Mouse (Mus musculus) ES-Bruce4 (cell line): Measurements from ENCODE around the gene Fxyd5. TPM values are rescaled to one million over a fixed set of nuclear protein-coding genes. Genes with fewer than 3 reads are reported as not detected.

Experiments used
- H3K27ac ChIP-seq: 2 replicates; pipeline ENCODE4 v1.5.1; 2012; ENCODE audit warnings: low read length, inconsistent platforms; ENCODE audit not compliant: insufficient read depth
- H3K27me3 ChIP-seq: 2 replicates; pipeline ENCODE4 v1.6.1; 2012; ENCODE audit warnings: mild to moderate bottlenecking, low read length, inconsistent platforms; ENCODE audit not compliant: control insufficient read depth, poor library complexity, insufficient read depth, severe bottlenecking
- H3K36me3 ChIP-seq: 2 replicates; pipeline ENCODE4 v1.6.1; 2012; ENCODE audit warnings: inconsistent platforms, mild to moderate bottlenecking, low read length, moderate library complexity; ENCODE audit not compliant: control insufficient read depth, poor library complexity, insufficient read depth, severe bottlenecking
- H3K4me1 ChIP-seq: one replicate; pipeline ENCODE4 v1.8.1; 2011; ENCODE audit warnings: low read length; ENCODE audit not compliant: control insufficient read depth, insufficient read depth
- H3K4me3 ChIP-seq: 2 replicates; pipeline ENCODE4 v1.5.1; 2011; ENCODE audit warnings: low read depth, mild to moderate bottlenecking, low read length
- H3K9ac ChIP-seq: 2 replicates; pipeline ENCODE4 v1.6.1; 2012; ENCODE audit warnings: low read depth, mild to moderate bottlenecking, inconsistent platforms; ENCODE audit not compliant: poor library complexity, severe bottlenecking
- H3K9me3 ChIP-seq: replicated peaks from 2 replicates; pipeline ENCODE4 v1.6.1; 2012; ENCODE audit warnings: mild to moderate bottlenecking, low read length, inconsistent platforms; ENCODE audit not compliant: control insufficient read depth, poor library complexity, insufficient read depth, severe bottlenecking
- CTCF ChIP-seq: IDR thresholded peaks from one replicate; pipeline ENCODE4 v1.8.1; 2011; ENCODE audit warnings: low read depth, low read length
- EP300 ChIP-seq: IDR thresholded peaks from 2 replicates; pipeline ENCODE4 v1.6.1; 2011; ENCODE audit warnings: low read depth, low read length; ENCODE audit not compliant: insufficient read depth
- POLR2A ChIP-seq: IDR thresholded peaks from one replicate; pipeline ENCODE4 v1.8.1; 2011; ENCODE audit warnings: low read length; ENCODE audit not compliant: insufficient read depth
- polyA plus RNA-seq: library from polyadenylated mRNA; stranded (reverse); fragments of >200 nt; gene quantifications from 2 replicates; pipeline ENCODE4 v1.2.4, GENCODE M21; 2011; ENCODE audit warnings: low read depth; ENCODE audit not compliant: missing spikeins, insufficient read depth, insufficient read length

The Fxyd5 gene
- polyA plus RNA-seq, 1 experiment, result 6.0 TPM

DNA sequence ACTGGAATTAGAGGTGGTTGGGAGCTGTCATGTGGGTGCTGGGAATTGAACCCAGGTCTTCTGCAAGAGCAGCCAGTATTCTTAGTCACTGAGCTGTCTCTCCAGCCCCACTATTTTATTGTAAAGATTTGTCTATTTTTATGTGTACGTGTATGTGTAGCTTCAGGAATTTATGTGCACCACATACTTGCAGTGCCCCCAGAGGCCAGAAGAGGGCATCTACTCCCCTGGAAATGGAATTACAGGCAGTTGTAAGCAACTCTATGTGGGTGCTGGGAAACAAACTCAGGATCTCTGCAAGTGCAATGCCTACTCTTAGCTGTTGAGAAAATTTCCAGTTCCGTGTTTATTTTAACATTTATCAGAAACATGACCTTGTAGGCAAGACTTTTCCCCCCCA is 45.8 kb downstream of the Fxyd5 start:
- H3K4me3 ChIP-seq, result no peak overlapping the region
- H3K4me1 ChIP-seq, result no peaks in the 10 kb centered on the region
- H3K9me3 ChIP-seq, result no peaks in the 10 kb centered on the region
- no peak overlapping the region for H3K27ac ChIP-seq
- TF ChIP-seq CTCF (no peak), EP300 (no peak)
- no peaks in the 10 kb centered on the region for H3K36me3 ChIP-seq
- no peak overlapping the region for H3K9ac ChIP-seq
- H3K27me3 ChIP-seq, result no peaks in the 10 kb centered on the region

DNA sequence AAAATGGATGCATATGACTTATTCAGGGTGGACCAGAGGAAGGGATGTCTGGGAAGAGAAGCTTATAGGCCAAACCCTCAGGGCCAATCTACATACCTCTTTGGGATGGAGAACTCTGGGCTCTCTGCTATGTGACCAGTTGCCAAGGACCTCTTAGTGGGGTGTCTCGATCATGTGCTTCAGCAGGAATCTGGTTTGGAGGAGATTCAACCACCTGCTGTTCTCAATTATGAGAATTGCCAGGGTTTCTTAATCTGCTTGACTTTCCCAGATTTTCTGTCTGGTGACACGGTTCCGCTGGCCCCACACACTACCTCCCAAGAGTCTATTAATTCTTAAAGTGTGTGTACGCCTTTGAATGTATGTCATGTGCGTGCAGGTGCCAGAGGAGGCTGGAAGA is 48.3 kb downstream of the Fxyd5 start:
- H3K4me1 ChIP-seq, result no peaks in the 10 kb centered on the region
- no peak overlapping the region for H3K9ac ChIP-seq
- H3K27ac ChIP-seq, result no peak overlapping the region
- H3K27me3 ChIP-seq, result no peaks in the 10 kb centered on the region
- H3K36me3 ChIP-seq, result no peaks in the 10 kb centered on the region
- TF ChIP-seq CTCF (no peak), EP300 (no peak), POLR2A (no peak)
- no peak overlapping the region for H3K4me3 ChIP-seq
- H3K9me3 ChIP-seq, result no peaks in the 10 kb centered on the region

DNA sequence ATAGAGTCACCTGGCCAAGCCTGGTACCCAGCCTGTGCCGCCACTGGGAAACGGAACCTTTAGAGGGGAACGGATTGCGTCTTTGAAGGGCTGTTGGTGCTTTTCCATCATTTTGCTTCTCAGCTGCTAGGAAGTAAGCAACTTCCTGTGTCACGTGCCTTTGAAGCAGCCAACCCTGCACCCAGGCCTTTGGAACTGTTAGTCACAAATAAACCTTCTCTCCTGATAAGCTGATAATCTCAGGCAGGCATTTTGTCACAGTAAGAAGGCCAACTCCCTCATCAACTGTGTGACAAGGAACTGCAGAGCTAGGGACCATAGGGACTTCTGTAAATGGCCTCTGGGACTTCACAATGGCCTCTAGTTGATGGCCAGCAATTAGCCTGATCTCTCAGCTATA is 50.1 kb downstream of the Fxyd5 start:
- H3K4me3 ChIP-seq, result no peak overlapping the region
- H3K27ac ChIP-seq, result no peak overlapping the region
- no peaks in the 10 kb centered on the region for H3K4me1 ChIP-seq
- H3K36me3 ChIP-seq, result no peaks in the 10 kb centered on the region
- no peaks in the 10 kb centered on the region for H3K27me3 ChIP-seq
- TF ChIP-seq POLR2A (no peak), CTCF (no peak), EP300 (no peak)
- H3K9me3 ChIP-seq, result no peaks in the 10 kb centered on the region
- H3K9ac ChIP-seq, result no peak overlapping the region

DNA sequence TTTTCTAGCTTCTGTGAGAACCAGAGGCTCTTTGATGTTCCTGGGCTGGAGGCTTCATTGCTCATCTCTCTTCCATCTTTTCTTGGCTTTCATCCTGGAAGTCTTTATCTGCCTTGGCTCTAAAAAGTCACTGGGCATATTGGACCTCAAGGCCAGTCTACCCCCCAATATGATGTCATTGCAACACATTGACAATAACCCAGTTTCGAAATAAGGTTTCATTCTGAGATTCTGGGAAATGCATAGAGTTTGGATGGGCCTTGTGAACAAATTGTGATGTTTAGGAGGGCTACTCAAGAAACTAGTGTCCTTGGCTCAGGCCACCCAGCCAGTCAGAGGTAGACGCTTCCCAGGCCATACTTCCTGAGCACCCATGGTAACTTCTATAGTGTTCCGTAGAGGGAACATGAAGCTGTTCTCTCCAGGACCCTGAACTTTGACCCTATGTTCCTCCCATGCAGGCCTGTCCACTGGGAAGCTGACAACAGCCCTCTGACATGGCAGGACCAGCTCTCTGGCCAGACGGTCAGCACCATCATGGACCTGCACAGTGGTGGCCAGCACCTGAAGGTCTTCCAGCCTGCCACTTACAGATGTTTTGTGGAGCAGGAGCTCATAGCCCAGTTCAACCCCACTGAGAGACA is 53.6 kb downstream of the Fxyd5 start:
- H3K27me3 ChIP-seq, result no peaks in the 10 kb centered on the region
- H3K9me3 ChIP-seq, result no peaks in the 10 kb centered on the region
- no peak overlapping the region for H3K4me3 ChIP-seq
- H3K9ac ChIP-seq, result no peak overlapping the region
- H3K27ac ChIP-seq, result no peak overlapping the region
- no peaks in the 10 kb centered on the region for H3K4me1 ChIP-seq
- TF ChIP-seq CTCF (no peak), EP300 (no peak), POLR2A (no peak)
- H3K36me3 ChIP-seq, result no peaks in the 10 kb centered on the region

DNA sequence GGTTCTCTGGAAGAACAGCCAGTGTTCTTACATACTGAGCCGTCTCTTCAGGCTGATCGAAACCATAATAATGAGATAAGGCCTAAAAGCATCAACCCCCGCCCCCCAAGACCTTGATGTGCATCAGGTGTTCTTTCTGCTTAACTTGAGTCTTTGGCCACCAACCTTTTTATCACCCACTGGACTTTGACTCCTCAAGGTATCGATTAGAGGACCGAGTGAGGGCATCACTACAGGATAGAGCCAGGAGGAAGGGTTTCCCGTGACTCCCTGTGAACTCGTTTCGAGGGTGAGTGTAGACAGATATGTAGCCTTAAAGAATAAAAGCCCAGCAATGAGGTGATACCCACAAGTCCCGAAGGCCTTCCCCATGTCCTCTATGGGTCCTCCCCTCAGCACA is 56.9 kb downstream of the Fxyd5 start:
- Histone ChIP-seq H3K36me3 (no peaks in the 10 kb centered on the region), H3K4me1 (no peaks in the 10 kb centered on the region), H3K27ac (no peak overlapping the region), H3K27me3 (no peaks in the 10 kb centered on the region), H3K9ac (no peak overlapping the region), H3K9me3 (no peaks in the 10 kb centered on the region), H3K4me3 (no peak overlapping the region)
- no peak for TF ChIP-seq CTCF
- no peak for TF ChIP-seq EP300
- TF ChIP-seq POLR2A, result no peak

Other genes with a start within 250 kb of the Fxyd5 start
- gene Ffar2, start 218.7 kb downstream of the Fxyd5 start, polyA plus RNA-seq, result not detected in 2 replicates
- not detected in 2 replicates for gene Ffar3, start 186.3 kb downstream of the Fxyd5 start, polyA plus RNA-seq
- not detected in 2 replicates for gene Ffar1, start 180.9 kb downstream of the Fxyd5 start, polyA plus RNA-seq
- gene Cd22, start 162.1 kb downstream of the Fxyd5 start, polyA plus RNA-seq, result not detected in 2 replicates
- gene Mag, start 127.6 kb downstream of the Fxyd5 start, polyA plus RNA-seq, result 0.85 TPM in 1 of 2 replicates, not detected in the other
- not detected in 2 replicates for gene Hamp2, start 117.8 kb downstream of the Fxyd5 start, polyA plus RNA-seq
- gene Hamp, start 98.4 kb downstream of the Fxyd5 start, polyA plus RNA-seq, result not detected in 2 replicates
- 62.7 and 71.4 TPM in 2 replicates for gene Usf2, start 85.7 kb downstream of the Fxyd5 start, polyA plus RNA-seq
- 39.1 and 42.9 TPM in 2 replicates for gene Lsr, start 69.0 kb downstream of the Fxyd5 start, polyA plus RNA-seq
- 3.4 and 3.5 TPM in 2 replicates for gene Fam187b, start 68.7 kb downstream of the Fxyd5 start, polyA plus RNA-seq
- not detected in 2 replicates for gene Fxyd7, start 9.0 kb upstream of the Fxyd5 start, polyA plus RNA-seq
- 2.1 TPM in 2 replicates for gene Fxyd1, start 14.7 kb upstream of the Fxyd5 start, polyA plus RNA-seq
- gene Lgi4, start 16.9 kb upstream of the Fxyd5 start, polyA plus RNA-seq, result 0.88 TPM in 1 of 2 replicates, not detected in the other
- 1.9 TPM in 1 of 2 replicates, not detected in the other for gene Fxyd3, start 34.2 kb upstream of the Fxyd5 start, polyA plus RNA-seq
- gene Hpn, start 72.8 kb upstream of the Fxyd5 start, polyA plus RNA-seq, result 27.6 and 28.7 TPM in 2 replicates
- gene Scn1b, start 84.5 kb upstream of the Fxyd5 start, polyA plus RNA-seq, result 26.1 and 27.5 TPM in 2 replicates
- gene Gramd1a, start 113.4 kb upstream of the Fxyd5 start, polyA plus RNA-seq, result 52.0 and 54.9 TPM in 2 replicates
- gene Scgb2b2, start 248.0 kb upstream of the Fxyd5 start, polyA plus RNA-seq, result not detected in 2 replicates
- not detected in 2 replicates for gene Scgb1b2, start 249.3 kb upstream of the Fxyd5 start, polyA plus RNA-seq